Mouse (Mus musculus): ENCODE results near the gene Engase. TPM values are rescaled to one million over a fixed set of nuclear protein-coding genes. Genes with fewer than 3 reads are reported as not detected.

The Engase gene
- polyA plus RNA-seq, 1 experiment from 2014 or later, result 7.1 TPM

Other genes with a start within 250 kb of the Engase start
- gene Cyth1, start 228.2 kb upstream of the Engase start, polyA plus RNA-seq (2018), result 62.6 to 194 TPM (median 68.7 TPM) in 3 replicates
- gene Usp36, start 186.6 kb upstream of the Engase start, polyA plus RNA-seq (2018), result 4.3 to 7.9 TPM (median 5.4 TPM) in 3 replicates
- gene Cep295nl, start 134.3 kb upstream of the Engase start, polyA plus RNA-seq (2018), result 0.68 to 2.2 TPM (median 0.90 TPM) in 3 replicates
- gene Timp2, start 121.1 kb upstream of the Engase start, polyA plus RNA-seq (2018), result 330 to 662 TPM (median 385 TPM) in 3 replicates
- 1,136 to 1,462 TPM (median 1,417 TPM) in 3 replicates for gene Lgals3bp, start 74.7 kb upstream of the Engase start, polyA plus RNA-seq (2018)
- gene Cant1, start 57.7 kb upstream of the Engase start, polyA plus RNA-seq (2018), result 40.2 to 59.3 TPM (median 42.1 TPM) in 3 replicates
- 0.12 to 1.2 TPM (median 0.82 TPM) in 3 replicates for gene C1qtnf1, start 48.6 kb upstream of the Engase start, polyA plus RNA-seq (2018)

Measured in macrophage (primary cell).